Mouse (Mus musculus): ENCODE measurements around the gene Itga8.

Itga8 gene

GRCm38 (mm10) chr2:12198214-12198613 lies 103.5 kb downstream of the Itga8 start:
- DNase-seq (ENCODE audit: low spot score in 2 of 2) = no peak

- no peak for DNase-seq (ENCODE audit: low spot score in 2 of 2)
Observed at GRCm38 (mm10) chr2:12197711-12198110, 104.0 kb downstream of the Itga8 start.

- no peak for DNase-seq (ENCODE audit: low spot score in 2 of 2)
Observed at GRCm38 (mm10) chr2:12189026-12189425, 112.7 kb downstream of the Itga8 start.

GRCm38 (mm10) chr2:12187646-12188045 lies 114.1 kb downstream of the Itga8 start:
- DNase-seq (ENCODE audit: low spot score in 2 of 2) = peak; percentile 11 to 37

GRCm38 (mm10) chr2:12182402-12182948 lies 119.2 kb downstream of the Itga8 start:
- DNase-seq (ENCODE audit: low spot score in 2 of 2) = no peak

GRCm38 (mm10) chr2:12180635-12181034 lies 121.1 kb downstream of the Itga8 start:
- DNase-seq (ENCODE audit: low spot score in 2 of 2) = no peak

GRCm38 (mm10) chr2:12174722-12175427 lies 126.8 kb downstream of the Itga8 start:
- DNase-seq (ENCODE audit: low spot score in 2 of 2) = no peak

GRCm38 (mm10) chr2:12170221-12170620 lies 131.5 kb downstream of the Itga8 start:
- DNase-seq (ENCODE audit: low spot score in 2 of 2) = no peak

- peak; percentile 39 to 53 for DNase-seq (ENCODE audit: low spot score in 2 of 2)
Observed at GRCm38 (mm10) chr2:12160486-12160885, 141.2 kb downstream of the Itga8 start.

- no peak for DNase-seq (ENCODE audit: low spot score in 2 of 2)
Observed at GRCm38 (mm10) chr2:12157001-12157400, 144.7 kb downstream of the Itga8 start.

GRCm38 (mm10) chr2:12156401-12156800 lies 145.3 kb downstream of the Itga8 start:
- DNase-seq (ENCODE audit: low spot score in 2 of 2) = no peak

GRCm38 (mm10) chr2:12154676-12155075 lies 147.0 kb downstream of the Itga8 start:
- peak in 1 of 2 experiments; percentile 8 for DNase-seq (ENCODE audit: low spot score in 2 of 2)

- no peak for DNase-seq (ENCODE audit: low spot score in 2 of 2)
Observed at GRCm38 (mm10) chr2:12153551-12153950, 148.2 kb downstream of the Itga8 start.

GRCm38 (mm10) chr2:12147902-12148301 lies 153.8 kb downstream of the Itga8 start:
- DNase-seq (ENCODE audit: low spot score in 2 of 2) = no peak

GRCm38 (mm10) chr2:12146612-12147011 lies 155.1 kb downstream of the Itga8 start:
- DNase-seq (ENCODE audit: low spot score in 2 of 2) = no peak

GRCm38 (mm10) chr2:12138765-12139368 lies 162.9 kb downstream of the Itga8 start:
- no peak for DNase-seq (ENCODE audit: low spot score in 2 of 2)

GRCm38 (mm10) chr2:12126580-12126979 lies 175.1 kb downstream of the Itga8 start:
- DNase-seq (ENCODE audit: low spot score in 2 of 2) = no peak

GRCm38 (mm10) chr2:12115479-12115878 lies 186.2 kb downstream of the Itga8 start:
- DNase-seq (ENCODE audit: low spot score in 2 of 2) = no peak

- no peak for DNase-seq (ENCODE audit: low spot score in 2 of 2)
Observed at GRCm38 (mm10) chr2:12109306-12109705, 192.4 kb downstream of the Itga8 start.

GRCm38 (mm10) chr2:12108306-12108705 lies 193.4 kb downstream of the Itga8 start:
- no peak for DNase-seq (ENCODE audit: low spot score in 2 of 2)

- no peak for DNase-seq (ENCODE audit: low spot score in 2 of 2)
Observed at GRCm38 (mm10) chr2:12107265-12107664, 194.5 kb downstream of the Itga8 start.

GRCm38 (mm10) chr2:12103183-12103582 lies 198.5 kb downstream of the Itga8 start:
- no peak for DNase-seq (ENCODE audit: low spot score in 2 of 2)

Measured in right cerebral cortex, adult 2 months (tissue).